Mouse (Mus musculus) kidney, postnatal 0 days (tissue): Measurements from ENCODE around the gene Acsbg1. TPM values are rescaled to one million over a fixed set of nuclear protein-coding genes. Genes with fewer than 3 reads are reported as not detected.

Source experiments
- ATAC-seq: fragments of 200-750 bp; cut with Nextera tagmentation; replicated peaks from 2 replicates; pipeline ENCODE4 v1.8.0; 2017; ENCODE audit warnings: low read depth, moderate number of reproducible peaks, moderate TSS enrichment, moderate library complexity; ENCODE audit not compliant: low FRiP score
- DNase-seq: peaks from one replicate; pipeline ENCODE4 v3.0.0-alpha.2; 2016; ENCODE audit warnings: low spot score
- H3K27ac ChIP-seq: fragments of 300-500 bp; sonication (generic); 2 replicates; pipeline ENCODE4 v1.5.1; 2014; ENCODE audit warnings: mild to moderate bottlenecking
- H3K27me3 ChIP-seq: fragments of 300-500 bp; sonication (generic); 2 replicates; pipeline ENCODE4 v1.6.1; 2014; ENCODE audit warnings: low read length, mixed read lengths; ENCODE audit not compliant: insufficient read depth
- H3K36me3 ChIP-seq: fragments of 300-500 bp; sonication (generic); 2 replicates; pipeline ENCODE4 v1.6.1; 2014; ENCODE audit warnings: low read length, mixed read lengths; ENCODE audit not compliant: insufficient read depth
- H3K4me1 ChIP-seq: fragments of 300-500 bp; sonication (generic); replicated peaks from 2 replicates; pipeline ENCODE4 v1.6.1; 2014; ENCODE audit warnings: antibody characterized with exemption, low read length, mixed read lengths; ENCODE audit not compliant: insufficient read depth
- H3K4me2 ChIP-seq: fragments of 300-500 bp; sonication (generic); 2 replicates; pipeline ENCODE4 v1.6.1; 2014; ENCODE audit warnings: mild to moderate bottlenecking, low read length, moderate library complexity, mixed read lengths
- H3K4me3 ChIP-seq: fragments of 300-500 bp; sonication (generic); replicated peaks from 2 replicates; pipeline ENCODE4 v1.5.1; 2014; ENCODE audit warnings: low read depth, low read length
- H3K9ac ChIP-seq: fragments of 300-500 bp; sonication (generic); 2 replicates; pipeline ENCODE4 v1.6.1; 2014; ENCODE audit warnings: low read depth, low read length
- H3K9me3 ChIP-seq: fragments of 300-500 bp; sonication (generic); replicated peaks from 2 replicates; pipeline ENCODE4 v1.6.1; 2016; ENCODE audit warnings: low read length, inconsistent platforms, mixed read lengths
- CTCF ChIP-seq: IDR thresholded peaks from 2 replicates; pipeline ENCODE4 v1.5.1; 2016; ENCODE audit warnings: antibody characterized with exemption, low read depth, mild to moderate bottlenecking, moderate library complexity
- WGBS: fragments of 180-500 bp; shearing (Covaris S2); extraction: QIAGEN DNeasy Blood & Tissue Kit; methylation state at CpG from one replicate; pipeline ENCODE4 v1.1.7; 2014; 5-methylcytosine and 5-hydroxymethylcytosine counted together
- polyA plus RNA-seq: library from polyadenylated mRNA; unstranded; fragments of >200 nt; fragmentation: Nextera tagmentation; extraction: Ambion mirVana; gene quantifications from 2 replicates; pipeline ENCODE4 v1.2.1, GENCODE M21; 2015

Acsbg1 gene
- polyA plus RNA-seq, 1 experiment from 2014 or later: 1.4 TPM

GRCm38 (mm10) chr9:54671962-54672361 is 10.3 kb upstream of the Acsbg1 start:
- no peak overlapping the region for H3K27ac ChIP-seq
- no peak overlapping the region for H3K4me2 ChIP-seq
- H3K9me3 ChIP-seq: no peaks in the 10 kb centered on the region
- no peaks in the 10 kb centered on the region for H3K4me1 ChIP-seq
- H3K36me3 ChIP-seq: no peaks in the 10 kb centered on the region
- no peak overlapping the region for H3K9ac ChIP-seq
- no peak for DNase-seq
- no peaks in the 10 kb centered on the region for H3K27me3 ChIP-seq
- no peak for TF ChIP-seq CTCF
- WGBS: 67% methylated on average over 3 of the region's 3 CpGs
- no peak for ATAC-seq
- no peak overlapping the region for H3K4me3 ChIP-seq

GRCm38 (mm10) chr9:54668455-54668854 is 6.8 kb upstream of the Acsbg1 start:
- Histone ChIP-seq H3K27ac (no peak overlapping the region), H3K4me2 (no peak overlapping the region), H3K9ac (no peak overlapping the region), H3K27me3 (no peaks in the 10 kb centered on the region), H3K36me3 (no peaks in the 10 kb centered on the region), H3K4me1 (no peaks in the 10 kb centered on the region), H3K4me3 (no peak overlapping the region), H3K9me3 (no peaks in the 10 kb centered on the region)
- DNase-seq (no peak), ATAC-seq (no peak)
- TF ChIP-seq CTCF: no peak
- 81% methylated on average over 4 of the region's 4 CpGs for WGBS

- WGBS: 98% methylated on average over 3 of the region's 3 CpGs
- Histone ChIP-seq H3K27me3 (no peaks in the 10 kb centered on the region), H3K36me3 (no peaks in the 10 kb centered on the region), H3K27ac (no peak overlapping the region), H3K4me2 (no peak overlapping the region), H3K4me1 (0 out of 2 replicates have a peak, but pooled peaks cover 11% of the 10 kb centered on the region), H3K9ac (no peak overlapping the region), H3K4me3 (no peak overlapping the region), H3K9me3 (no peaks in the 10 kb centered on the region)
- DNase-seq (no peak), ATAC-seq (no peak)
- no peak for TF ChIP-seq CTCF
These were observed 4.4 kb upstream of the Acsbg1 start for GRCm38 (mm10) chr9:54666116-54666515.

GRCm38 (mm10) chr9:54664358-54664757 is 2.7 kb upstream of the Acsbg1 start:
- Histone ChIP-seq H3K27ac (no peak overlapping the region), H3K36me3 (no peaks in the 10 kb centered on the region), H3K27me3 (no peaks in the 10 kb centered on the region), H3K4me1 (0 out of 2 replicates have a peak, but pooled peaks cover 11% of the 10 kb centered on the region), H3K4me3 (no peak overlapping the region), H3K9me3 (no peaks in the 10 kb centered on the region), H3K4me2 (no peak overlapping the region), H3K9ac (no peak overlapping the region)
- WGBS: 81% methylated on average over 9 of the region's 9 CpGs
- TF ChIP-seq CTCF: no peak
- DNase-seq: no peak
- ATAC-seq: no peak

GRCm38 (mm10) chr9:54658773-54659172 is 2.9 kb downstream of the Acsbg1 start:
- H3K27me3 ChIP-seq: no peaks in the 10 kb centered on the region
- ATAC-seq (no peak), DNase-seq (no peak)
- no peak overlapping the region for H3K27ac ChIP-seq
- H3K36me3 ChIP-seq: no peaks in the 10 kb centered on the region
- no peaks in the 10 kb centered on the region for H3K9me3 ChIP-seq
- no peak overlapping the region for H3K9ac ChIP-seq
- H3K4me1 ChIP-seq: 0 out of 2 replicates have a peak, but pooled peaks cover 11% of the 10 kb centered on the region
- H3K4me2 ChIP-seq: no peak overlapping the region
- no peak for TF ChIP-seq CTCF
- H3K4me3 ChIP-seq: no peak overlapping the region
- 81% methylated on average over 6 of the region's 6 CpGs for WGBS

GRCm38 (mm10) chr9:54656402-54656801 is 5.3 kb downstream of the Acsbg1 start:
- WGBS: 79% methylated on average over 6 of the region's 6 CpGs
- Histone ChIP-seq H3K36me3 (no peaks in the 10 kb centered on the region), H3K9me3 (no peaks in the 10 kb centered on the region), H3K4me3 (no peak overlapping the region), H3K4me2 (no peak overlapping the region), H3K4me1 (0 out of 2 replicates have a peak, but pooled peaks cover under 1% of the 10 kb centered on the region), H3K9ac (no peak overlapping the region), H3K27ac (no peak overlapping the region), H3K27me3 (no peaks in the 10 kb centered on the region)
- TF ChIP-seq CTCF: no peak
- DNase-seq (no peak), ATAC-seq (no peak)

- Histone ChIP-seq H3K9ac (no peak overlapping the region), H3K4me2 (no peak overlapping the region), H3K27ac (no peak overlapping the region), H3K4me1 (no peaks in the 10 kb centered on the region), H3K27me3 (no peaks in the 10 kb centered on the region), H3K4me3 (no peak overlapping the region), H3K36me3 (no peaks in the 10 kb centered on the region), H3K9me3 (no peaks in the 10 kb centered on the region)
- WGBS: 77% methylated on average over 2 of the region's 2 CpGs
- no peak for ATAC-seq
- no peak for TF ChIP-seq CTCF
- DNase-seq: no peak
These were observed 5.8 kb downstream of the Acsbg1 start for GRCm38 (mm10) chr9:54655846-54656245.
